Mouse (Mus musculus): Measurements from ENCODE around the gene Srrm2.

DNA sequence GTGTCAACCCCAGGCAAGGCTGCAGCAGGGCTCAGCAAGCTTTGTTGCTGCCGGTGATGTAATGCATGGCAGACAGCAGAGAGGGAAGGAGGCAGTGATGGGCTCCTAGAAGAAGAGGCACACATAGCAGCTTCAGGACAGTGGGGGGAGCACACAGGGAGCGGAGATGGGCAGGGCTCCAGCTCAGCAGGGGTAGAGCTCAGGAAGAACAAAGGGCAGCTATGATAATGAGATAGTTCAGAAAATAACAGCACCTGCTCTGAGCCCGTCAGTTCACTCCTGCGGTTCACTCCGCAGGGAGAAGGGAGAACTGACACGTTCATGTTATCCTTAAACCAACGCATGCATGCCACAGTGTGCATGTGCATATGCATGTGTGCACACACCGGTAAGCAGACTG is 31.5 kb upstream of the Srrm2 start:
- no peak for TF ChIP-seq EP300 (IDR thresholded peaks at IDR 0.05; ENCODE audit: low read depth)
- TF ChIP-seq CTCF (IDR thresholded peaks at IDR 0.05; ENCODE audit: low read depth) = no peak

Measured in liver, postnatal 0 days (tissue).